ENCODE assay signal across 7 mouse cellular contexts in the genomic region with DNA sequence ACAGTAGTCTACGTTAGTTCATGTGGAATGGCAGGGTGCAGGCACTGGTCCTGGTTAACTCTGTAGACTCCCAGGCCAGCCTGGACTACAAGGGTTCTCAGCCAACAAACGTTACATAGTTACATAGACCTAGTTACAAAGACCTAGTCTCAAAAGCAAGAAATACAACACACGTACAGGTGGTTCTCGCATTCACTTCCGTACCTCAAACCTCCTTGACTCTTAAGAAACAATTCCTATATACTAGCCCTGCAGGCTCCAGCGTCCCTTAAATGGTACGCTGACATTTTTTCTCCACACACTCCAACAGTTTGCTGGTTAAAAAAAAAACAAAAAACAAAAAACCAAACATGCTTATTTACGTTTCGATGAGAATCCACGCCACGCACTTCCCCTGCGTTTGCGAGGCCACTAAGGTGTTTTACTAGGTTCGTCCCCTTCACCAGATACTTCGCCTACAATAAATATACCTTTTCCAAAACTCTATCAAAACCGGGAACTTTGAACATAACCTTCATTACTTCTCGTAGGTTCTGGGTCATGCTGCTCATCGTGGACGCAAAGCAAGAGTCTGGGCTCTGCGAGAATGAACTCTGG. TPM values are rescaled to one million over a fixed set of nuclear protein-coding genes. Genes with fewer than 3 reads are reported as not detected.
DNase-seq lines count a peak whose midpoint lies in the region; ATAC-seq lines count a peak whose summit lies in the region.

No protein-coding gene starts in this region.

- H3K4me3 ChIP-seq in embryonic facial prominence, embryonic 14.5 days (ENCODE audit: low read depth, low read length): peak overlapping the region; percentile 97
- H3K4me3 ChIP-seq in intestine, embryonic 14.5 days (ENCODE audit: low read depth, low read length): peak overlapping the region; percentile 98
- peak overlapping the region; percentile 89 for H3K4me3 ChIP-seq in midbrain, embryonic 13.5 days (replicated peaks)

- no peaks in the 10 kb centered on the region for H3K27me3 ChIP-seq in embryonic facial prominence, embryonic 14.5 days (replicated peaks; ENCODE audit: control insufficient read depth, insufficient read depth, low read length)
- no peaks in the 10 kb centered on the region for H3K27me3 ChIP-seq in intestine, embryonic 14.5 days (replicated peaks; ENCODE audit: control insufficient read depth, insufficient read depth, low read length)
- H3K27me3 ChIP-seq in midbrain, embryonic 13.5 days: no peaks in the 10 kb centered on the region

- WGBS in embryonic facial prominence, embryonic 14.5 days: 2% methylated on average over 20 of the region's 20 CpGs
- 2% methylated on average over 20 of the region's 20 CpGs for WGBS in intestine, embryonic 14.5 days
- 4% methylated on average over 20 of the region's 20 CpGs for WGBS in midbrain, embryonic 13.5 days

- peak overlapping the region; percentile 59 for H3K27ac ChIP-seq in embryonic facial prominence, embryonic 14.5 days (replicated peaks; ENCODE audit: low read depth, low read length)
- H3K27ac ChIP-seq in intestine, embryonic 14.5 days (ENCODE audit: low read depth): peak overlapping the region; percentile 93; the same call in 1 of the 2 replicates
- peak overlapping the region; percentile 25; the same call in 1 of the 2 replicates for H3K27ac ChIP-seq in midbrain, embryonic 13.5 days

- H3K36me3 ChIP-seq in embryonic facial prominence, embryonic 14.5 days (ENCODE audit: control insufficient read depth, insufficient read depth, low read length): no peaks in the 10 kb centered on the region
- H3K36me3 ChIP-seq in intestine, embryonic 14.5 days (ENCODE audit: control insufficient read depth, insufficient read depth, low read length): no peaks in the 10 kb centered on the region; the same call in 1 of the 2 replicates
- no peaks in the 10 kb centered on the region for H3K36me3 ChIP-seq in midbrain, embryonic 13.5 days

- peaks cover 10% of the 10 kb centered on the region for H3K4me1 ChIP-seq in embryonic facial prominence, embryonic 14.5 days (ENCODE audit: control insufficient read depth, insufficient read depth, low read length)
- peaks cover 24% of the 10 kb centered on the region for H3K4me1 ChIP-seq in intestine, embryonic 14.5 days (replicated peaks; ENCODE audit: control insufficient read depth, insufficient read depth, low read length)
- H3K4me1 ChIP-seq in midbrain, embryonic 13.5 days (replicated peaks): peaks cover 35% of the 10 kb centered on the region

- H3K9me3 ChIP-seq in embryonic facial prominence, embryonic 14.5 days (ENCODE audit: control insufficient read depth, low read length): no peaks in the 10 kb centered on the region
- no peaks in the 10 kb centered on the region for H3K9me3 ChIP-seq in intestine, embryonic 14.5 days (ENCODE audit: control insufficient read depth, low read length)
- H3K9me3 ChIP-seq in midbrain, embryonic 13.5 days: no peaks in the 10 kb centered on the region

- ATAC-seq in embryonic facial prominence, embryonic 14.5 days (ENCODE audit: low read depth): no peak
- ATAC-seq in intestine, embryonic 14.5 days (replicated peaks; ENCODE audit: low FRiP score, low TSS enrichment, low read depth): no peak
- no peak for ATAC-seq in midbrain, embryonic 13.5 days

- H3K4me2 ChIP-seq in embryonic facial prominence, embryonic 14.5 days (ENCODE audit: low read depth, low read length): peak overlapping the region; percentile 77
- H3K4me2 ChIP-seq in intestine, embryonic 14.5 days (ENCODE audit: low read length): peak overlapping the region; percentile 97
- peak overlapping the region; percentile 71 for H3K4me2 ChIP-seq in midbrain, embryonic 13.5 days (replicated peaks)

- peak overlapping the region; percentile 95 for H3K9ac ChIP-seq in embryonic facial prominence, embryonic 14.5 days (ENCODE audit: low read depth, low read length)
- peak overlapping the region; percentile 59 for H3K9ac ChIP-seq in intestine, embryonic 14.5 days (ENCODE audit: low read length)
- H3K9ac ChIP-seq in midbrain, embryonic 13.5 days (replicated peaks): peak overlapping the region; percentile 91

- peak; percentile 19 for DNase-seq in 3134 (ENCODE audit: extremely low read depth, insufficient read length, low spot score)
- peak; percentile 54 for DNase-seq in 416B (ENCODE audit: low read depth)
- no peak for DNase-seq in embryonic facial prominence, embryonic 14.5 days (ENCODE audit: low spot score)
- no peak for DNase-seq in intestine, embryonic 14.5 days (ENCODE audit: low spot score)
- DNase-seq in right cerebral cortex, adult 18-20 months: no peak
- no peak for DNase-seq in right cerebral cortex, postnatal 36 days (ENCODE audit: low spot score in 2 of 2)

RNA-seq across cellular contexts. Expression of a gene that starts 0.5 kb away (rescaled TPM):
- 69.9 and 77.0 TPM in 2 replicates for polyA plus RNA-seq in embryonic facial prominence, embryonic 14.5 days (2014; fragmentation: Nextera tagmentation; extraction: Ambion mirVana)
- polyA plus RNA-seq in intestine, embryonic 14.5 days (2014; fragmentation: Nextera tagmentation; extraction: Ambion mirVana): 103 and 118 TPM in 2 replicates
- polyA plus RNA-seq in midbrain, embryonic 13.5 days (2015; fragmentation: Nextera tagmentation; extraction: Ambion mirVana): 45.6 and 46.3 TPM in 2 replicates

RNA-seq across cellular contexts. Expression of a gene that starts 0.6 kb away (rescaled TPM):
- polyA plus RNA-seq in embryonic facial prominence, embryonic 14.5 days (2014; fragmentation: Nextera tagmentation; extraction: Ambion mirVana): 44.4 and 46.4 TPM in 2 replicates
- 58.9 and 61.1 TPM in 2 replicates for polyA plus RNA-seq in intestine, embryonic 14.5 days (2014; fragmentation: Nextera tagmentation; extraction: Ambion mirVana)
- 42.7 and 45.7 TPM in 2 replicates for polyA plus RNA-seq in midbrain, embryonic 13.5 days (2015; fragmentation: Nextera tagmentation; extraction: Ambion mirVana)

RNA-seq across cellular contexts. Expression of a gene that starts 14.1 kb away (rescaled TPM):
- polyA plus RNA-seq in embryonic facial prominence, embryonic 14.5 days (2014; fragmentation: Nextera tagmentation; extraction: Ambion mirVana): 1.1 and 1.6 TPM in 2 replicates
- 0.74 and 0.98 TPM in 2 replicates for polyA plus RNA-seq in intestine, embryonic 14.5 days (2014; fragmentation: Nextera tagmentation; extraction: Ambion mirVana)
- polyA plus RNA-seq in midbrain, embryonic 13.5 days (2015; fragmentation: Nextera tagmentation; extraction: Ambion mirVana): 2.6 and 2.7 TPM in 2 replicates

RNA-seq across cellular contexts. Expression of a gene that starts 29.4 kb away (rescaled TPM):
- polyA plus RNA-seq in embryonic facial prominence, embryonic 14.5 days (2014; fragmentation: Nextera tagmentation; extraction: Ambion mirVana): 33.9 and 35.8 TPM in 2 replicates
- 25.6 and 27.0 TPM in 2 replicates for polyA plus RNA-seq in intestine, embryonic 14.5 days (2014; fragmentation: Nextera tagmentation; extraction: Ambion mirVana)
- 24.0 and 27.3 TPM in 2 replicates for polyA plus RNA-seq in midbrain, embryonic 13.5 days (2015; fragmentation: Nextera tagmentation; extraction: Ambion mirVana)

Comparison
In these comparisons a context has a peak if more than half of its experiments do, and no peak if none do; other contexts are left out.
1. DNase-seq: peak in 3134 (single experiment) and 416B (single experiment); none in embryonic facial prominence, embryonic 14.5 days (single experiment), intestine, embryonic 14.5 days (single experiment), right cerebral cortex, adult 18-20 months (single experiment) and right cerebral cortex, postnatal 36 days (0 of 2).
2. H3K27ac ChIP-seq: peak in every context shown above with its lines; median percentile 93 in intestine, embryonic 14.5 days; 59 in embryonic facial prominence, embryonic 14.5 days; 25 in midbrain, embryonic 13.5 days.
3. Peak in every context shown above with its lines, with median percentiles within 50 percentile points of each other: H3K4me2 ChIP-seq, H3K4me3 ChIP-seq and H3K9ac ChIP-seq.